Mouse (Mus musculus) inflammation-experienced regulatory T-cells, adult 16 weeks (primary cell): ENCODE measurements around the gene Tex13c2. TPM values are rescaled to one million over a fixed set of nuclear protein-coding genes. Genes with fewer than 3 reads are reported as not detected.

Experiments used
- polyA plus RNA-seq: library from polyadenylated mRNA; unstranded; fragments of 100-300 nt; shearing (Covaris generic); gene quantifications from one replicate; pipeline ENCODE4 v1.2.1, GENCODE M21; 2017

Tex13c2 gene
- 0.52 TPM for polyA plus RNA-seq

DNA sequence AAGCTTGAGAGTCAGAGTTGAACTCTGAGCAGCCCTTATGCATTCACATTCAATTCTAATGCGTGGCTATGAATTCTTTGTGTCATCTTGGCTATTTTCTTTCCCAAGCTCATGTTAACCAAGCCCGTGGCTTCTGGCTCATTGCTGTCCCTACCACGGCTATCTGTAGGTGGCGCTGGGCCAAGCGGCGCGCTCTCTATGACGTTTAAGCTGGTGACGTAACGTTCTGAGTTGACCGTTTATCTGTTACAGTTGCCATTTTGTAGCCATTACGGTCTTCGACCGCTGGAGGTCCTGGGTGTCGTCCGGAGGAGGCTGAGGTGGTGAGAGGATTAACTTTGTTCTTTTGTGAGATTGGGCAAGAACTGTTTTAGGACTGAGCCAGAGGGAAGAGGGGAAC, at the start of gene Tex13c2:
Gene Tex13c2 (plus strand): TSS at position 246 of the 400 bp plus-strand sequence.

DNA sequence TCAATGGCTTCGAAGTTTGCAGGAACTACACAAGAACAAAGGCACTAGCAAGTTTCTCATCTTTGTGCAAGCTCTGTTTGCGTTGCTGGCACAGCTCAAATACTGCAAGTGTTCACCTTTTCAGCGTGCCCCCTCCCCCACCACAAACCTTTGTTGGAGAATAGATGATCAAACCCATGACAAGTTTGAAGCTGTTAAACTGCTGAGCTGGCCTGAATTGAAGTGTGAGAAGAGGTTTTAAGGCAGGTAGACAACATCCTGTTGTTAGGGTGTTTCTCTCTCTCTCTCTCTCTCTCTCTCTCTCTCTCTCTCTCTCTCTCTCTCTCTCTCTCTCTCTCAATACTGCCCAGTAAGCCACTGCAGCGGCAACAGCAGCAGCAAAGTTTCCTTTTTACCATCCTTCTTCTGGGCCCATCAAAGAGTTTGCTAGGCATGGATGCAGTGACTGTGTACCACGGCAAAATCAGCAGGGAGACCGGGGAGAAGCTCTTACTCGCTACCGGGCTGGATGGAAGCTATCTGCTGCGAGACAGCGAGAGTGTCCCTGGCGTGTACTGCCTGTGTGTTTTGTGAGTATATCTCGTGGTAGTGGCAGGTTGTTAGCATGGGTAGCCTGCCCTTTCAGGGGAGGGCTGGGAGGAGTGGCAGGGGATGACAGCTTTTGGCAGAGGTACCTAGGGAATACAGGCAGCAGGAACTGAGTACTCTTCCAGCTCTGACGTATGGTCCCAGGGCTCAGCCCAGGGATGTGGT, 13.0 kb downstream of the Tex13c2 start, which contains the start of gene Sh2d1a:
Gene Sh2d1a (plus strand): TSS at position 163 of the 753 bp plus-strand sequence.

Other genes with a start within 250 kb of the Tex13c2 start
- gene Sh2d1a, start 12.8 kb downstream of the Tex13c2 start, polyA plus RNA-seq, result 322 TPM